Mouse (Mus musculus) left cerebral cortex, adult 6 months (tissue): ENCODE results near the gene Gm21820. TPM values are rescaled to one million over a fixed set of nuclear protein-coding genes. Genes with fewer than 3 reads are reported as not detected.

ENCODE experiments used
- long read RNA-seq, 2 experiments: library from polyadenylated mRNA; unstranded; transcript quantifications; one replicate each; pipeline ENCODE4 v2.0.0; 2019 to 2020
- polyA plus RNA-seq: library from polyadenylated mRNA; unstranded; fragments of <200 nt; fragmentation: Nextera tagmentation; gene quantifications from 2 replicates; pipeline ENCODE4 v1.2.3, GENCODE M21; 2021

Gene Gm21820
- not detected in 2 replicates for polyA plus RNA-seq
- long read RNA-seq, experiment 1, result 0 reads
- long read RNA-seq, experiment 2, result 0 reads

GRCm38 (mm10) chrY:5249341-5249740 lies at the start of gene Gm21820:
Gm21820 (minus strand) TSS chrY:5249441.

Other genes with a start within 250 kb of the Gm21820 start
- not detected in 2 replicates for gene Gm20918, start 205.5 kb downstream of the Gm21820 start, polyA plus RNA-seq